Mouse (Mus musculus) kidney, embryonic 14.5 days (tissue): ENCODE measurements at regions not wholly inside any gene's neighbourhood (a gene's known extent, or its start where the extent isn't known, plus 50 kb on each side); places are given as distances from the start of the nearest gene placed in this dataset.

Source experiments
- ATAC-seq: fragments of 200-750 bp; cut with Nextera tagmentation; 2 replicates; pipeline ENCODE4 v1.8.0; 2017; ENCODE audit warnings: moderate number of reproducible peaks, mild to moderate bottlenecking, moderate TSS enrichment, moderate library complexity; ENCODE audit not compliant: low FRiP score, low TSS enrichment
- H3K27ac ChIP-seq: fragments of 300-500 bp; sonication (generic); 2 replicates; pipeline ENCODE4 v1.5.1; 2014; ENCODE audit warnings: low read depth, mild to moderate bottlenecking, low read length, moderate library complexity, mixed read lengths
- H3K27me3 ChIP-seq: fragments of 300-500 bp; sonication (generic); 2 replicates; pipeline ENCODE4 v1.6.1; 2014; ENCODE audit warnings: mild to moderate bottlenecking, low read length; ENCODE audit not compliant: control insufficient read depth, insufficient read depth
- H3K36me3 ChIP-seq: fragments of 300-500 bp; sonication (generic); 2 replicates; pipeline ENCODE4 v1.6.1; 2014; ENCODE audit warnings: low read length, mixed read lengths; ENCODE audit not compliant: control insufficient read depth, insufficient read depth
- H3K4me1 ChIP-seq: fragments of 300-500 bp; sonication (generic); 2 replicates; pipeline ENCODE4 v1.6.1; 2014; ENCODE audit warnings: low read length, mixed read lengths; ENCODE audit not compliant: control insufficient read depth, insufficient read depth
- H3K4me2 ChIP-seq: fragments of 300-500 bp; sonication (generic); replicated peaks from 2 replicates; pipeline ENCODE4 v1.6.1; 2014; ENCODE audit warnings: low read depth, mild to moderate bottlenecking, low read length
- H3K4me3 ChIP-seq: fragments of 300-500 bp; sonication (generic); 2 replicates; pipeline ENCODE4 v1.5.1; 2014; ENCODE audit warnings: mild to moderate bottlenecking, low read length
- H3K9ac ChIP-seq: fragments of 300-500 bp; sonication (generic); 2 replicates; pipeline ENCODE4 v1.6.1; 2014; ENCODE audit warnings: low read depth, mild to moderate bottlenecking, low read length, moderate library complexity
- H3K9me3 ChIP-seq: fragments of 300-500 bp; sonication (generic); 2 replicates; pipeline ENCODE4 v1.6.1; 2016; ENCODE audit warnings: low read length; ENCODE audit not compliant: control insufficient read depth
- WGBS: fragments of 180-500 bp; shearing (Covaris S2); extraction: QIAGEN DNeasy Blood & Tissue Kit; methylation state at CpG from one replicate; pipeline ENCODE4 v1.1.7; 2014; 5-methylcytosine and 5-hydroxymethylcytosine counted together

GRCm38 (mm10) chr2:50627501-50627900, 330.9 kb upstream of the Mmadhc start:
- Histone ChIP-seq H3K36me3 (no peaks in the 10 kb centered on the region), H3K9me3 (no peaks in the 10 kb centered on the region), H3K4me2 (no peak overlapping the region), H3K4me1 (no peaks in the 10 kb centered on the region), H3K27ac (no peak overlapping the region), H3K9ac (no peak overlapping the region), H3K4me3 (no peak overlapping the region), H3K27me3 (no peaks in the 10 kb centered on the region)
- ATAC-seq, result no peak
- WGBS, result 84% methylated on average over 2 of the region's 2 CpGs

- Histone ChIP-seq H3K4me3 (no peak overlapping the region), H3K4me2 (no peak overlapping the region), H3K9me3 (no peaks in the 10 kb centered on the region), H3K27me3 (no peaks in the 10 kb centered on the region), H3K9ac (no peak overlapping the region), H3K4me1 (no peaks in the 10 kb centered on the region), H3K27ac (no peak overlapping the region), H3K36me3 (no peaks in the 10 kb centered on the region)
- 72% methylated on average over 5 of the region's 5 CpGs for WGBS
- no peak for ATAC-seq
Observed at GRCm38 (mm10) chr2:50625233-50625749, 328.7 kb upstream of the Mmadhc start.

- Histone ChIP-seq H3K27me3 (no peaks in the 10 kb centered on the region), H3K9ac (no peak overlapping the region), H3K36me3 (no peaks in the 10 kb centered on the region), H3K4me2 (no peak overlapping the region), H3K9me3 (no peaks in the 10 kb centered on the region), H3K4me3 (no peak overlapping the region), H3K27ac (no peak overlapping the region), H3K4me1 (no peaks in the 10 kb centered on the region)
- no peak for ATAC-seq
- WGBS, result 48% methylated on average over 1 of the region's 1 CpGs
Observed at GRCm38 (mm10) chr2:50609086-50609485, 312.5 kb upstream of the Mmadhc start.

GRCm38 (mm10) chr2:50589195-50589594, 292.6 kb upstream of the Mmadhc start:
- Histone ChIP-seq H3K4me1 (no peaks in the 10 kb centered on the region), H3K4me2 (no peak overlapping the region), H3K4me3 (no peak overlapping the region), H3K27me3 (no peaks in the 10 kb centered on the region), H3K9ac (no peak overlapping the region), H3K27ac (no peak overlapping the region), H3K36me3 (no peaks in the 10 kb centered on the region), H3K9me3 (no peaks in the 10 kb centered on the region)
- WGBS, result 79% methylated on average over 6 of the region's 6 CpGs
- no peak for ATAC-seq

GRCm38 (mm10) chr2:50588652-50589051, 292.1 kb upstream of the Mmadhc start:
- Histone ChIP-seq H3K9me3 (no peaks in the 10 kb centered on the region), H3K27ac (no peak overlapping the region), H3K4me2 (no peak overlapping the region), H3K27me3 (no peaks in the 10 kb centered on the region), H3K36me3 (no peaks in the 10 kb centered on the region), H3K4me1 (no peaks in the 10 kb centered on the region), H3K9ac (no peak overlapping the region), H3K4me3 (no peak overlapping the region)
- no peak for ATAC-seq
- WGBS, result 86% methylated on average over 6 of the region's 6 CpGs

GRCm38 (mm10) chr2:50586321-50587050, 289.9 kb upstream of the Mmadhc start:
- H3K4me2 ChIP-seq, result no peak overlapping the region
- no peaks in the 10 kb centered on the region for H3K36me3 ChIP-seq
- H3K27me3 ChIP-seq, result no peaks in the 10 kb centered on the region
- no peaks in the 10 kb centered on the region for H3K9me3 ChIP-seq
- no peak overlapping the region for H3K4me3 ChIP-seq
- H3K27ac ChIP-seq, result no peak overlapping the region
- H3K9ac ChIP-seq, result no peak overlapping the region
- no peak for ATAC-seq
- 64% methylated on average over 6 of the region's 6 CpGs for WGBS
- no peaks in the 10 kb centered on the region for H3K4me1 ChIP-seq

GRCm38 (mm10) chr2:50579620-50580019, 283.0 kb upstream of the Mmadhc start:
- no peaks in the 10 kb centered on the region for H3K4me1 ChIP-seq
- no peak overlapping the region for H3K4me2 ChIP-seq
- H3K36me3 ChIP-seq, result no peaks in the 10 kb centered on the region
- ATAC-seq, result no peak
- H3K9ac ChIP-seq, result no peak overlapping the region
- no peaks in the 10 kb centered on the region for H3K27me3 ChIP-seq
- H3K27ac ChIP-seq, result no peak overlapping the region
- 74% methylated on average over 2 of the region's 2 CpGs for WGBS
- H3K9me3 ChIP-seq, result no peaks in the 10 kb centered on the region
- no peak overlapping the region for H3K4me3 ChIP-seq

- no peaks in the 10 kb centered on the region for H3K36me3 ChIP-seq
- no peak overlapping the region for H3K9ac ChIP-seq
- no peaks in the 10 kb centered on the region for H3K27me3 ChIP-seq
- 69% methylated on average over 6 of the region's 6 CpGs for WGBS
- H3K9me3 ChIP-seq, result no peaks in the 10 kb centered on the region
- no peak overlapping the region for H3K27ac ChIP-seq
- no peak for ATAC-seq
- H3K4me3 ChIP-seq, result no peak overlapping the region
- H3K4me1 ChIP-seq, result no peaks in the 10 kb centered on the region
- H3K4me2 ChIP-seq, result no peak overlapping the region
Observed at GRCm38 (mm10) chr2:50578278-50579043, 281.9 kb upstream of the Mmadhc start.

- WGBS, result 94% methylated on average over 9 of the region's 9 CpGs
- H3K4me1 ChIP-seq, result 0 out of 2 replicates have a peak, but pooled peaks cover 3% of the 10 kb centered on the region
- no peaks in the 10 kb centered on the region for H3K27me3 ChIP-seq
- no peak overlapping the region for H3K4me3 ChIP-seq
- no peak for ATAC-seq
- no peak overlapping the region for H3K4me2 ChIP-seq
- H3K9ac ChIP-seq, result no peak overlapping the region
- no peaks in the 10 kb centered on the region for H3K9me3 ChIP-seq
- H3K27ac ChIP-seq, result no peak overlapping the region
- H3K36me3 ChIP-seq, result no peaks in the 10 kb centered on the region
Observed at GRCm38 (mm10) chr2:50577736-50578135, 281.1 kb upstream of the Mmadhc start.
